Mouse (Mus musculus) testis, adult 2 months (tissue): ENCODE measurements around the gene Zfp950.

ENCODE experiments used
- CTCF ChIP-seq: fragments of 200-500 bp; IDR thresholded peaks from 2 replicates; pipeline ENCODE4 v1.5.1; 2012; ENCODE audit warnings: low read depth, mild to moderate bottlenecking, inconsistent platforms, low read length, moderate library complexity; ENCODE audit not compliant: control insufficient read depth, insufficient read depth, insufficient replicate concordance
- POLR2A ChIP-seq: fragments of 200-500 bp; IDR thresholded peaks from 2 replicates; pipeline ENCODE4 v1.6.1; 2012; ENCODE audit warnings: low read depth, mild to moderate bottlenecking, inconsistent platforms, low read length, moderate library complexity; ENCODE audit not compliant: control insufficient read depth

GRCm38 (mm10) chr19:61039151-61039550 lies 101.5 kb downstream of the Zfp950 start:
- TF ChIP-seq CTCF (no peak), POLR2A (no peak)
